ENCODE assay signal across 9 mouse cellular contexts in genomic region chr1:170997756-170998655, GRCm38 (mm10). TPM values are rescaled to one million over a fixed set of nuclear protein-coding genes. Genes with fewer than 3 reads are reported as not detected.
DNase-seq lines count a peak whose midpoint lies in the region; ATAC-seq and TF ChIP-seq lines count a peak whose summit lies in the region.
"Had no signal": no experiment of that assay in that cellular context is flagged by ENCODE, and none has a peak within 500 bp of the region (broad histone marks: within the 10 kb centered on the region; RNA-seq: fewer than 3 reads in every experiment).

No protein-coding gene starts in this region.

- TF ChIP-seq CTCF in liver, embryonic 14.5 days (IDR thresholded peaks at IDR 0.05; ENCODE audit: low read depth) = no peak

- 19% methylated on average over 21 of the region's 21 CpGs for WGBS in liver, embryonic 14.5 days (ENCODE audit: insufficient replicate concordance)

- H3K9me3 ChIP-seq in liver, embryonic 14.5 days (ENCODE audit: control insufficient read depth, low read length) = no peaks in the 10 kb centered on the region

- H3K36me3 ChIP-seq in liver, embryonic 14.5 days (replicated peaks; ENCODE audit: control insufficient read depth, insufficient read depth, low read depth) = no peaks in the 10 kb centered on the region

- no peak overlapping the region for H3K9ac ChIP-seq in liver, embryonic 14.5 days (replicated peaks)

- peak overlapping the region in 1 of 2 experiments; percentile 37; a peak in 2 of 4 replicates for H3K4me3 ChIP-seq in liver, embryonic 14.5 days (ENCODE audit: insufficient read depth in 1 of 2, low read depth in 2 of 2, low read length in 2 of 2)

- H3K27ac ChIP-seq in liver, embryonic 14.5 days = no peak overlapping the region

- DNase-seq in ovary, postnatal 36 days (ENCODE audit: low spot score) = peak; percentile 35
- no peak for DNase-seq in ovary, postnatal 14 days (ENCODE audit: low spot score)
- peak; percentile 56 to 70 for DNase-seq in heart, adult 9 months (ENCODE audit: low spot score in 2 of 2)
- DNase-seq in kidney, postnatal 14 days = peak; percentile 38
- peak in 1 of 3 experiments; percentile 17 for DNase-seq in liver, embryonic 14.5 days (ENCODE audit: low read depth in 3 of 3, low spot score in 3 of 3)
- DNase-seq in natural killer cell, adult 2 months (ENCODE audit: low spot score in 2 of 2) = peak; percentile 40 to 44
- DNase-seq in urinary bladder, postnatal 25 days (ENCODE audit: low spot score) = peak; percentile 23

- H3K4me2 ChIP-seq in liver, embryonic 14.5 days (ENCODE audit: low read depth) = peak overlapping the region; percentile 40

- ATAC-seq in common myeloid progenitor, adult 5-6 weeks (replicated peaks; ENCODE audit: low read depth, poor library complexity, severe bottlenecking) = peak; percentile 92
- ATAC-seq in liver, embryonic 14.5 days (ENCODE audit: insufficient read depth) = peak; percentile 50; the same call in 1 of the 2 replicates

- no peak for TF ChIP-seq EP300 in liver, embryonic 14.5 days (IDR thresholded peaks at IDR 0.05; ENCODE audit: low read depth)

- H3K4me1 ChIP-seq in liver, embryonic 14.5 days (replicated peaks; ENCODE audit: control insufficient read depth in 2 of 2, insufficient read depth in 2 of 2, low read length in 1 of 2) = no peaks in the 10 kb centered on the region

- no peaks in the 10 kb centered on the region for H3K27me3 ChIP-seq in liver, embryonic 14.5 days (ENCODE audit: control insufficient read depth, insufficient read depth, low read length)

RNA-seq across cellular contexts. Expression of gene Fcgr4, which starts 20.7 kb away (rescaled TPM):
- 1.6 TPM in 1 of 2 replicates, not detected in the other for total RNA-seq in common myeloid progenitor, adult 5-6 weeks (2017)
- polyA plus RNA-seq in liver, embryonic 14.5 days (2012; rRNA removed) = 1.9 and 2.6 TPM in 2 replicates
- 1.7 and 2.0 TPM in 2 replicates for polyA plus RNA-seq in liver, embryonic 14.5 days (2014; fragmentation: Nextera tagmentation; extraction: Ambion mirVana)
- total RNA-seq: gastrocnemius, adult 8-10 months had no signal

RNA-seq across cellular contexts. Expression of gene Fcgr2b, which starts 21.7 kb away (rescaled TPM):
- total RNA-seq in common myeloid progenitor, adult 5-6 weeks (2017) = 27.5 and 30.1 TPM in 2 replicates
- polyA plus RNA-seq in liver, embryonic 14.5 days (2012; rRNA removed) = 2.2 and 3.3 TPM in 2 replicates
- polyA plus RNA-seq in liver, embryonic 14.5 days (2014; fragmentation: Nextera tagmentation; extraction: Ambion mirVana) = 2.4 and 3.4 TPM in 2 replicates
